Mouse (Mus musculus) heart, postnatal 14 days (tissue): ENCODE measurements around the gene Pip4k2a. TPM values are rescaled to one million over a fixed set of nuclear protein-coding genes. Genes with fewer than 3 reads are reported as not detected.
"Not testable (repeated sequence)": the region's sequence is repeated elsewhere in the genome, so short reads cannot be mapped to it uniquely, and the experiment has no call there.

Source experiments
- DNase-seq, 2 experiments: peaks; one replicate each; pipeline ENCODE4 v3.0.0; 2021 to 2022
- intact Hi-C: fragments of 180-260 bp; cut with DNase I; formaldehyde crosslinking; loops from one replicate; pipeline ENCODE4 v1.15.1; 2025
- long read RNA-seq, 2 experiments: library from polyadenylated mRNA; stranded (forward); transcript quantifications; one replicate each; pipeline ENCODE4 v2.0.0; 2021
- total RNA-seq, 2 experiments: library from RNA; stranded (reverse); gene quantifications; 2 replicates each; pipeline ENCODE4 v1.2.3; 2021

The Pip4k2a gene
- total RNA-seq = 10 to 100 TPM in 1 of 2 experiments, 1 to 10 TPM in 1; 9.0 to 10.3 TPM
- long read RNA-seq, experiment 1, partial matches to known transcripts = 0 of 7 reads
- long read RNA-seq, experiment 1, other reads (novel, unspliced or antisense) = 3 of 7 reads
- long read RNA-seq, experiment 2, transcript Pip4k2a-201 (10 exons, 3,477 nt) = major isoform, 6 of 8 reads
- long read RNA-seq, experiment 2, partial matches to known transcripts = 0 of 8 reads
- long read RNA-seq, experiment 2, other reads (novel, unspliced or antisense) = 2 of 8 reads

DNA sequence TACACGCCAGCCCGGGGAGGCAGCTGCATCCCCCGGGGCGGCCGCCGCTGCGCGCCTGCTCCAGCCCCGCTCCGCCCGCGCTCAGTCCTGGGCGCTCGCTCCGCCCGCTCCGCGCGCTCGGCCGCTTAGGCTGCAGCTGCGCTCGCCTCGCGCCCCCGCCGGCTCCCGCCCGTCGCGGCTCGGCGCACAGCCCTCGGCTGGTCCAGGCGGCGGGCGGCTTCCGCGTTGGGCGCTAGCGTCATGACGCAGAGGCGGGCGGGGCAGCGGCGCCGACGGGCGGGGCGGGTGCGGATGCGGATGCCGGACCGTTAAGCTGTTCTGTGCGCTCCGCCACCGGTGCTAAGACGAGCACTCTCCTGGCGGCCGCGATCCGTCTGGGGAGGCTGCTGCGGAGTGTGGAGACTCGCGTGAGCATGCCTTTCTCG is at the start of gene Pip4k2a, which contains the start of gene 4930426L09Rik:
Gene Pip4k2a, minus strand, starts transcription at position 73 of the 425 bp plus-strand sequence.
Gene 4930426L09Rik, plus strand, starts transcription at position 290 of the 425 bp plus-strand sequence.
- peak; percentile 95 to 97 for DNase-seq
- intact Hi-C loops = loop anchor here (5.0 to 10.0 kb wide), 5 partner anchors 56 to 306 kb away; partner anchors contain the start of gene Spag6

DNA sequence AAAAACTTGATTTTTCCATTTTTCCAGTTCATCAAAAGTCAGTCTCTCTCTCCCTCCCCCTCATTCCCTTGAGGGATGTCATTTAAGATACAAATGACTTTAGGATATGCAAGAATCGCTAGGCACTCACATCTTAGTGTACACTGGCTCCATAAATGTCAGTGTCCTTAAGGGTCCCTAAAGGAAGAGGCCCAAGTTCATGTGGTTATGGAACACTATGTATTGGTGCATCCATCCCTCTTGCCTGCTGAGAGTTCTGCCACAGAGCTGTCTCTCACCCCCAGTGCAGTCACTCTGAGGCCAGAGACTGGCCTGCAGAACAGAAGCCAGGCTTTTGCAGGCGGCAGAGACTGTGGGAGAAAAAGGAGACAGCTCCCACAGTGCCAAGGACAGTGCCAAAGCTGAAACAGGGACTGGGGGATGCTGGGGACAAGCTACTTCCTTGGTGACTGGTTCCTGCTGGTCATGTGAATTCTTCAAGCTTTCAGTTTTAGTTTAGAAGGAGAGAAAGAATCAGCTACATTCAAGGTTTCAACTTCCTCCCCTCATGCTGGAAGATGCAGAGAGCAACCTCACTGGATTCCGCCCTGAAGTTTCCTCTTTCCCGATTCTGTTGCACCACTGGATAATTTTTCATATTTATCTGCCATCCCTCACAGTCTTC is 40.1 kb upstream of the Pip4k2a start:
- DNase-seq = peak in 1 of 2 experiments; percentile 21

DNA sequence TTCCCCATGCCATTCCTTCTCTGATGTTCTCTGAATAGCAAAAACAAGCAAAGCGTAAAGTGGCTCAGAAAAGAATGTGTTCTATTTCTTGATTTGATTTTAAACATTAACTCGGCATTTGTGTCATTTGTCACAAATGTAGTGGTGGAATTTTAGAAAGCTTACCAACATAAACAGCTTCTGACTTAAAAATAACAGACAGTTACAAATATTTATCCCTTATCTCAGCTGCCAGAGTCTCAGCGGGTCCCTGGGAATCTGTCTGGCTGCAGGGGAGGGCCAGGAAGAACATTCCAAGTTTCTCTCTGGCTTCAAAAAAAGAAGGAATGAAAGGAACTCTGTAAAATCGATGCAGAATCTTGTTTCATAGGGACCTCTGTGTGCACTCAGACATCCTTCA is 39.5 kb upstream of the Pip4k2a start:
- DNase-seq = no peak
- intact Hi-C loops = no loop called here

More for the DNA sequence above, 40.1 kb upstream of the Pip4k2a start:
- intact Hi-C loops = no loop called here

DNA sequence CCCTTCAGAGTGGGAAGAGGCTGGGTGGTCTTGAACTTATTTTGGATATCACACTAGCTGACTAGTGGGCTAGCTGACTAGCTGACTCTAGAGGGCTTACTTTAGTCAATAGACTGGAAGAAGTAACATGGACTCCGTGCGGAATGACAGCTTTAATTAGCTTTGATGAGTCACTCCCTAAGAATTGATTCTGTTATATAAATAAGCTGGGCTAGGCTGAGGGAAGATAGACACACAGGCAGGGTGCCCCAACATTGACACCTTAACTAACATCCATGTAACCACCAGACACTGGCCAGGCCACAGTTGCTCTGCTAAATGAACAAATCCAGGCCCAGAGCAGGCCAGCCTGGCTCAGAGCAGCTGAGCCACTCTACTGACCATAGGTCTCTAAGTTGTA is 26.9 kb upstream of the Pip4k2a start:
- intact Hi-C loops = no loop called here
- no peak for DNase-seq

DNA sequence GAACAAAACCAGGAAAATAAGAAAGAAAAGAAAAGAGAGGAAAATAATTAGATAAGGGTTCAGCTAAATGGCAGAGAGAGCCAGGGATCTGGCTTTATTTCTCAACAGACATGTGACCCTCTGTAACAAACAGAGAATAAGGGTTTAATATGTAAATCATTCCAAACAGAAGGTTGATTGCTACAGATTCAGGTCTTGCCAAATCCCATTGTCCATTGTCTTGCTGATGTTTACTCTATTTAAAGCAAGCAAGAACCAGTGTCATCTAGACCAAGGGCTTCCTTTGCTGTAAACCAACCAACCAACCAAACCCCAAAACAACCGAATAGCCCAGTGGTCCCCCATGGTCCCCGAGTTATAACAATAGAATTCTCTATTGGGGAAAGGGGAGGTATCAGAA is 20.1 kb upstream of the Pip4k2a start:
- no peak for DNase-seq
- intact Hi-C loops = no loop called here

DNA sequence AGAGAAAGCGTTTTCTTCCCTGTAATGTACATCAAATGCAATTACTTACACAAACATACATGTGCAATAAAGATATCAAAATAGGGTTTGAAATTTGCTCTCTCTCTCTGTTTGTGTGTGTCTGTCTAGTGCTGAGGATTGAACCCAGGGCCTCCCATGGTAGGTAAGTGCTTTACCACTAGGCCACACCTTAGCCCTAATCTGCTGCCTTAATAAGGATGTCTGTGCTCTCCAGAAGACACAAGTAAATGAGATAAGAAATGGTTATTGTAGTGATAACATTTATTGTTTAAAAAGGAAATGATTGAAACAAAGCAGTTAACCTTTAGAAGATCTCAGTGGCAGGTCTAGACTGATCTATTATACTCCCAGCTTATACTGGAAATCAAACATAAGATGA is 18.9 kb upstream of the Pip4k2a start:
- DNase-seq = no peak
- intact Hi-C loops = no loop called here

DNA sequence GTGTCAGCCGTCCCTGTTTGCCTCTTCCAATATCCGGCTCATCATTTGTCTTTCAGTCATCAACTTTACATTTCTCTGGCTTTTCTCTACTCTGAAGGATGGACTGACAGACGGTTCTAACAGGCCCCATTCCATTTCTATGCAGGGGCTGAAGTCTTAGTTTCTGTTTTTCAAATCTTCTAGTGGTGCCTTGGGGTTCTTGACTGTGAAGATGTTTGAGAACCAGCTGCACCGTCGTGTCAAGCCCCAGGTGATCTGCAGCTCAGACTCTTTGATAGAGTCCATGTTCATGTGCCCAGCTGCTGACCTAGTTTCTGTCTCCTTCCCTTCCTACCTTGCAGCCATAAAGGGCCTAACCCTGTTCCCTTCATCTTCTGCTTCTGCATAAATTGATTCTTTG is 18.4 kb upstream of the Pip4k2a start:
- intact Hi-C loops = no loop called here
- DNase-seq = no peak

DNA sequence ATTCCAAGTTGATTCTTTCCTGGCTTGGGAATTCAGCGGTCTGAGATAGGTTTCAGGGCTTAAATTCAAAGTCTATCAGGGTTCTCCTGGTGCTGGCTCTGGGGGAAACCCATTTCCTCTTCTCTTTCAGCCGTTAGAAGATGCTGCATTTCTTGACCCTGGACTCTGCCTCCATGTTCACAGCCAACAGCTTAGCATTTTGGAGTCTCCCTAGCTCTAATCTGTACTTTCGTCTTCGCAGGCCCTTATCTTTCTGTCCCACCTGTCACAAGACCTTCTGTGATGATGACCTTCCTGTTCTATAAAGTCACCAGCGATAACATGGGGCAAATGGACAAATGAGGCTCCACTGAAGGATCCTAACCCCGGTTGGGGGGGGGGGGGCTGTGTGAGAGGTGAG is 13.5 kb upstream of the Pip4k2a start:
- no peak for DNase-seq
- intact Hi-C loops = no loop called here

DNA sequence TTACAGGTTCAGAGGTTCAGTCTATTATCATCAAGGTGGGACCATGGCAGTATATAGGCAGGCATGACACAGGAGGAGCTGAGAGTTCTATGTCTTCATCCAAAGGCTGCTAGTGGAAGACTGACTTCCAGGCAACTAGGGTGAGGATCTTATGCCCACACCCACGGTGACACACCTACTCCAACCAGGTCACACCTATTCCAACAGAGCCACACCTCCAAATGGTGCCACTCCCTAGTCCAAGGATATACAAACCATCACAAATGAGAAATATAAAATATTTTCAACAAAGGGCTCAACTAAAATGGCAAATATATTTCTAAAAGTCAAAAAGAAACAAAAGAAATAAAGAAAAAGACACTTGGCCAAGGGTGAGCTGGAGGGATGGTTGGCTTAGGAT is 12.6 kb upstream of the Pip4k2a start:
- intact Hi-C loops, DNase-seq: not testable (repeated sequence)

DNA sequence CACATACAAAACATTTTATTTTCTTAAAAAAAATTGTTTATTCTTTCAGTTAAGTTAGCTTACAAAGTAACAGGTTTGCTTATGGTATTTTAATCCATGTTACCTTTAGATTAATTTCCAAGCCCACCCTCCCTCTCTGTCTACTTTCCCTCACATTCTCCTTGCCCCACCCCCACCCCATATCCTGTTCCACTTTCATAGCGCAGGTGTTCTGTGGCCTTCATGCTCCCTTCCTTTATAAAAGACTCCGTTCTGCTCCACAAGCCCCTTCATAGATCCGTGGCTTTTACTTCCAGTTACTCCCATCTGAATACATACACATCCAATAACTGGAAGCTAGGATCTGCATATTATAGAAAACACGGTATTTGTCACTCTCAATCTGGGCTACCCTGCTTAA is 9.7 kb upstream of the Pip4k2a start:
- DNase-seq = no peak
- intact Hi-C loops = no loop called here

DNA sequence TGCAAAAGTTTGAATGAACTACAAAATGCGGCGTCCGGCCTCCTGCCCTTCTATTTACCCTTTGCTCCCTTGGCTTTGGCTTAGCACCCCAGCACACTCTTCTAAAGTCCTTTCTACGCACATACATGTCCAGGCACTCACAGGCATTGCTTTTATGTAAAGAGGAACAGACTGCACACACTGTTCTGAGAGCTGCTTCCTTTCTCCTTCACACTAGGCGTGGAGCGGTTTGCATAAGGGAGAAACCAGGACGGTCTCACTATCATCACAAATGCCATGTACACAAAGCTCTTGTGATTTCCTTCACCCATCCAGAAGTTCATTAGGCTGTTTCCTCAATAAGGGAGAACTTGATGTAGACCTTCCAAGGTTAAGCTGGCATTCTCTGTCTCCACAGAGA is 8.2 kb upstream of the Pip4k2a start:
- intact Hi-C loops = no loop called here
- DNase-seq = no peak

DNA sequence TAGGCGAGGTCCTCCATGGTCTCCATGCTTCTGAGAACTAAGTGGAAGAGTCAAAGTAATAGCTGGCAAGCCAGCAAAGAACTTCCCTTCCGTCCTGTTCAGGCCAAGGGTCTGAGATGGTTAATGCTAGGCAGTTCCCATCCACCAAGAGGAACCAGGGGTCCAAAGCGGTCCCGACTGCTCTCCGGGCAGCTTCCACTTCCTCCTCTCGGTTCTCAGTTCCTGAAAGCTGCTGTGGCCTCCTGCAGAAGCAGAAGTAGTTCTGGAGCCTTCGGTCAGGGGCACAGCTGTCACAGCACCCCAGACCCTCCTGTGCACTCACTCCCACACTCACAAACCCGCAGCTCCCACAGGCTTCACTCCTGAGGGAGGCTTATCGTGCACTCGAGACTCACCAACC is 6.9 kb upstream of the Pip4k2a start:
- peak; percentile 9 to 11 for DNase-seq
- intact Hi-C loops = no loop called here

DNA sequence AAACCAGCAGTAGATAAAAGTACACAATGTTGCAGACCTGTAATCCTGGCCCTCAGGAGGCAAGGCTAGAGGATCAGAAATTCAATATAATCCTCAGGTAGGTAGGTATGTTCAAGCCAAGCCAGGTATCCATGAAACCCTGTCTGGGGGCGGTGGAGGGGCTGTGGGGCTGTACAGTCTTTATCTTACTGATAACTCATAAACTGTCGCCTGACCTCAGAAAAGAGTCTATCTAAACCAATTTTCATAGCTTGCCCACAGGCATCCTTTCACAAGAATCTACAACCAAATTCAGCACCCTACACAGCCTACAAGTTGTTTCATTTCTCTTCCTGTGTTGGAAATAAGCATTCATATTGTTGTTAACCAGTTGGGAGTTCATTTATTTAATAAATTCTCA is 1.5 kb upstream of the Pip4k2a start:
- intact Hi-C loops = loop anchor here (5.0 to 10.0 kb wide), 5 partner anchors 57 to 307 kb away; partner anchors contain the start of gene Spag6
- DNase-seq = no peak

DNA sequence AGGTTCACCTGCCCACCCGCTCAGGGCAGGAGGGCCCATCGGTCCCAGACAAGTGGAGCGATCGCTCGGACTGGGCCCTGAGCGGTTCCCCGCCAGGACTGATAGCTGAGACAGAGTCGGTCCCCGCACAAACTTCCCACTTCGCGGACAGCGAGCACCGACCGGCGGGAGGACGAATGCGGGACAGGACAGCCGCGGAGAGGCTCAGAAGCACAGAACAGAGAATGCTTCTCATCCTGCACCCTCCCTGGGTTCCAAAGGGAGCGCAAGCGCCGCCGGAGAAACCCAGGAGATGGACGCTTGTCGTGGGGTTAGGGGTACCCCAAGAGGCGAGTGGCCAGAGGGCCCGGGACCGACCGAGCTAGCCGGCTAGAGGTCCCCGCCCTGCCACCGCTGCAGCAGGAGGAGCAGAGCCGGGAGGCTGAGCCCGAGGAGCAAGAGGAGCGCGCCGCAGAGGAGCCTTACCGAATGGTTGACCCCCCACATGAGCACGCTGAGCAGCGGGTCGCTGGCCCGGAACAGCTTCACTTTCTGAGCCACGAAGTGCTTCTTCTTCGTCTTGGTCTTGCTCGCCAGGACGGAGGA is 447 bp downstream of the Pip4k2a start:
- intact Hi-C loops = loop anchor here (2.0 to 10.0 kb wide), 7 partner anchors 55 to 305 kb away; partner anchors contain the start of gene Spag6
- peak; percentile 62 to 65 for DNase-seq

DNA sequence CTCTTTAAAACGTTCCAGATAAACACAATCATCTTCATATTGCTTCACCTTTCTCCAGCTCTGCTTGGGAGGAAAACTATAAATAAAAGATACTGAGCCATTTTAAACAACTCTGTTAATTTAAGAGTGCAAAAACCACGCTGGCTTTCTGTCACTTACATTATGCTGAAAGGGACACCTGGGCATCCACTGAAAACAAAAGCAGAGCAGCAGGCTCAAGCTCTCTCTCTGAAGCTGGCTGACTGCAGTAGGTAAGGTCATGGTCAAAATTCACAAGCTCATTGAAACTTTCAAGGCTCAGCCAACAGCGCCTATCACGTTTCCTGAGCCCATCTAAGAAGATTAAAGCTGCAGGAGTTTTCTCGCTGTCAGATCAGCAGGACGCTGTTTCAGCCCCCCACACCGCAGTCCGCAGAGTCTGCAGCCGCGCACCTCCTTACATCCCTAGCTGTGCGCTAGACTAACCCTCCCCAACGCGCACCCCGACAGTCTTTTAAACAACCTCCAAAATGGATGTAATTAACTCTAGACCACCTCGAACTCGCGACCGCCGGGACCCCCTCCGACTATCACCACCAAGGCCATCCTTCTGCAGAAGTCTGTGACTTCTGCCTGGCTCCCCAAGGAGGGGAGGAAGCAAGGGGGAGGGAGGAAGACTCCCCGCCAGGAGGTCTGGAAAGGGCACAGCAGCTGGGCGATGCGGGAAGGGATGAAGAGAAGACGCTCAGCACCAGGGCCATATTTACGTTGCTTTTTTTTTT is 1.3 kb downstream of the Pip4k2a start:
- peak; percentile 27 to 28 for DNase-seq
- intact Hi-C loops = loop anchor here (2.0 to 10.0 kb wide), 7 partner anchors 54 to 304 kb away; partner anchors contain the start of gene Spag6

DNA sequence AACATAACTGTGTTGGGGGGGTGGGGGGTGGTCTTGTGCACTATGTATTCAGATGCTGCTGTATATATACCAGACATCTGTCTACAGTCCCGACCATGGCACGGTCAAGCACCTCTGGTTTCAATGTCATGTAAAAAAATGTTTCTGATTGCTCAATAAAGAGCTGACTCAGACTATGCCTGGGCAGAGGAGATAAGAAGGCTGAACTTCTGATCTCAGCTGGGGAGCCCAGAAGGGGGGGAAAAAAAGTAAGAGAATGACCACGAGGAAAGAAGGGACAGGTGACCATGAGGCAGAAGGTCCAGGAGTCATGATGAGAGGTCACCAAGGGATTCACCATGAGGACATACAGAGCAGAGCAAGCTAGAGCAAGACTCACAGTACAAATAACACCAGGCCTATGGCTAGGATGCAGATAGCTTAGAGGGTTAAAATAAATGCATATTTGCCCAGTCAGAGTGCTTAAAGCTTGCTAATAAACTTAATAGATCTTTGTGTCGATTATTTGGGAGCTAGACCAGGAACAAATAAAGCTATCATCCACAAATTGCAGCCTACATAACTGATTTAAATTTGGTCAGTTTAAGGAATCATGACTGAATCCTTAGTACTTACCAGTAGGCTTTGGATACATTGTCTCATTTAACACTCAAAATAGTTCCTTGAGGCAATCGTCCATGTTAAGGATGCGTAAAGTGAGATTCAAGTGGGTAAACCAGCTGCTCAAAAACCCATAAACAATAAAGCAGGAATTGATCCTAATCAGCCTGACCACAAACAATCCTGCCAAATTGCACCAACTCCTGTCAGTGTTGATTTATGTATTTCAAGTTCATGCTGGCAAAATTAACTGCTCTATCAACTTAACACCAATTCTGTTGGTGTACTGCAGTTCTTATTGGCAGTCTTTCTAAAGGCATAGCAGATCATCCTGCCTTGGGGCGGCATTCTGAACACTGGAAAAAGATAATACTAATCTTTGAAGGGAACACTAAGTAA is 5.1 kb downstream of the Pip4k2a start:
- DNase-seq = no peak
- intact Hi-C loops = loop anchor here (10.0 kb wide), 1 partner anchor 282 kb away; no protein-coding TSS in a partner anchor

DNA sequence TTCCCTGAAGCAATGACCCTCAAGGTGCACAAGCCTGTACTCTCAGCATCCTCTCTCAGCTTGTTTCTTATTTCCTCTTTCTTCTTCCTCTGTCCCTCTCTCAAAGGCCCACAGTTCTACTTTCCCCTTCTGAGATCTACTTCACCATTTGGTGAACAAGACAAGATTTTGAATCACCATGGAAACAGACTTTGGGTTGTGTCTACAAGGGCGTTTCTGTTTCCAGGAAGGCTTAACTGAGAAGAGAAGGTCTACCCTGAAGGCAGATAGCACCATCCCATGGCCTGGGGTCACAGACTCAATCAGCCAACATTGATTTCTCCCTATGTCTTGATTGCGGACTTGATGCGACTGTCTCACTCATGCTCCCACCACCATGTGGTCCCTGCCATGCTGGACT is 9.0 kb downstream of the Pip4k2a start:
- intact Hi-C loops = no loop called here
- DNase-seq = no peak

DNA sequence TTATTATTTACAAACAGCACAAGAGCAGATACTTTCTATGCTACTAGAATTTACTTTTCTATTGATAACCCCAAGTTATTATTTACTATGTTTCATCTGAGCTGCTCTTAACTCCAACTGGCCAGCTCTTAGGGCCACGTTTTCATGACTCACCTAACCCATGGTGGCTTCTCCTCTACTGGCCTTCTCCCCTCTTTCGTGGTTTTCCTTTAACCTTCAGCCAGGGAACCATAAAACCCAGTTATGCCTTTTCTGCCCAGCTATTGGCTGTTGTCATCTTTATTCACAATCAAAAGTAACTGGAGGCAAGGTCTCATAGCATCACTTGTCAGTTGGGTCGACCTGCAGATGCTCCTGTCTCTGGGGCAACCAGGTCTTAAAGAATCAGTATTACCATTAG is 12.4 kb downstream of the Pip4k2a start:
- no peak for DNase-seq
- intact Hi-C loops = no loop called here

DNA sequence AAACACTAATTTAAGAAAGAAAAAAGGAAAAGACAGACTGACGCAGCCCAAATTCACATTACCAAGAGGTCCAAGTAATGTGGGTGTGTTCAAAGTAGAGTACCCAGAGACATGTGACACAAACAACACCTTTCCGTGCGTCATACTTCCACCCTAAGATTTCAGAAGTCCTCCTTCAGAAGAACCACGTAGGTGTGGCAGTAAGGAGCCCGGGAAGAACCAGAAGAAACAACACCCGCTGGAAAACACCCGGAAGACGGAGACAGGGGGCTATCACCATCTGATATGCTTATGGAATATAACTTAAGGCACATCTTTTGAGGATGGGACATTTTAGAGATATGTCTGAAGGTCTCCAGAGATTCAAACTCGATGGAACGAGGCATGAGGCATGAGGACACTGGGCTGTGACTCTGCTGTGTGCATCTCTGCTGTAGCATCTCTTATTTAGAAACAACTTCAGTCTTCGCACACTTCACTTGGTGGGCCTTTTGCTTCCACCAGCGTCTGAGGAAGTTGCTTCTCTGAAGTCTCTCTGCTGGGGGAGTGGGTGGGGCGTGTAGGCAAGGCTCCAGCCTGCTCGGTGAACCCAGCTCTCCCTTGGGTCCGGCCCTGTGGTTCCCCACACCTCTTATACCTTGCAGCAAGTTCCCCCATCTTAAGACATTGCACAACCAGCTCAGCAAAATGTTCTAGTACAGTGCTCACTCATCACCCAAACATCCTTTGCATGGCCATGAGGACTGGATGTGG is 13.7 kb downstream of the Pip4k2a start:
- intact Hi-C loops = no loop called here
- peak; percentile 12 to 42 for DNase-seq
